Mouse (Mus musculus) right cerebral cortex, postnatal 10 days (tissue): ENCODE data around the gene Hyal3.

Experiments
- DNase-seq, 2 experiments: peaks; one replicate each; pipeline ENCODE4 v3.0.0; 2021; ENCODE audit warnings: low spot score in 2 of 2

Hyal3 gene

GRCm38 (mm10) chr9:107580501-107581317 lies at the start of gene Hyal3:
Gene Hyal3 (plus strand): TSS chr9:107580818.
- DNase-seq: peak; percentile 93 to 94

- DNase-seq: peak; percentile 96 to 98
These were observed 46.7 kb upstream of the Hyal3 start, which contains the start of gene Tmem115 for GRCm38 (mm10) chr9:107533791-107534407. Gene Tmem115 (plus strand): TSS chr9:107533945.

GRCm38 (mm10) chr9:107534408-107535202 lies 46.0 kb upstream of the Hyal3 start:
- DNase-seq: no peak

GRCm38 (mm10) chr9:107538231-107538630 lies 42.4 kb upstream of the Hyal3 start:
- peak; percentile 73 to 76 for DNase-seq

- no peak for DNase-seq
These were observed 41.9 kb upstream of the Hyal3 start for GRCm38 (mm10) chr9:107538711-107539110.

- no peak for DNase-seq
These were observed 40.7 kb upstream of the Hyal3 start for GRCm38 (mm10) chr9:107539940-107540339.

GRCm38 (mm10) chr9:107540420-107540819 lies 40.2 kb upstream of the Hyal3 start:
- DNase-seq: no peak

GRCm38 (mm10) chr9:107541005-107541404 lies 39.6 kb upstream of the Hyal3 start:
- DNase-seq: no peak

GRCm38 (mm10) chr9:107541474-107542351 lies 38.9 kb upstream of the Hyal3 start, which contains the start of the genes Cyb561d2 and Nprl2:
Gene Cyb561d2 (minus strand): TSS chr9:107542193.
Gene Nprl2 (plus strand): TSS chr9:107542226.
- DNase-seq: peak; percentile 96

GRCm38 (mm10) chr9:107542352-107542686 lies 38.3 kb upstream of the Hyal3 start:
- DNase-seq: no peak

- no peak for DNase-seq
These were observed 37.9 kb upstream of the Hyal3 start for GRCm38 (mm10) chr9:107542721-107543120.

- DNase-seq: no peak
These were observed 37.3 kb upstream of the Hyal3 start for GRCm38 (mm10) chr9:107543299-107543698.

- DNase-seq: no peak
These were observed 36.4 kb upstream of the Hyal3 start for GRCm38 (mm10) chr9:107544196-107544700.

- no peak for DNase-seq
These were observed 35.9 kb upstream of the Hyal3 start for GRCm38 (mm10) chr9:107544729-107545128.

- no peak for DNase-seq
These were observed 35.4 kb upstream of the Hyal3 start for GRCm38 (mm10) chr9:107545199-107545598.

GRCm38 (mm10) chr9:107545602-107546001 lies 35.0 kb upstream of the Hyal3 start:
- DNase-seq: peak in 1 of 2 experiments; percentile 78

GRCm38 (mm10) chr9:107547026-107547425 lies 33.6 kb upstream of the Hyal3 start, which contains the start of gene Zmynd10:
Gene Zmynd10 (plus strand): TSS chr9:107547298.
- DNase-seq: peak; percentile 94

GRCm38 (mm10) chr9:107547957-107548356 lies 32.7 kb upstream of the Hyal3 start:
- no peak for DNase-seq

- DNase-seq: no peak
These were observed 31.8 kb upstream of the Hyal3 start for GRCm38 (mm10) chr9:107548820-107549219.

- DNase-seq: no peak
These were observed 31.1 kb upstream of the Hyal3 start for GRCm38 (mm10) chr9:107549297-107550074.
